Comparison of ENCODE assay signal across 8 mouse cellular contexts in the genomic region with DNA sequence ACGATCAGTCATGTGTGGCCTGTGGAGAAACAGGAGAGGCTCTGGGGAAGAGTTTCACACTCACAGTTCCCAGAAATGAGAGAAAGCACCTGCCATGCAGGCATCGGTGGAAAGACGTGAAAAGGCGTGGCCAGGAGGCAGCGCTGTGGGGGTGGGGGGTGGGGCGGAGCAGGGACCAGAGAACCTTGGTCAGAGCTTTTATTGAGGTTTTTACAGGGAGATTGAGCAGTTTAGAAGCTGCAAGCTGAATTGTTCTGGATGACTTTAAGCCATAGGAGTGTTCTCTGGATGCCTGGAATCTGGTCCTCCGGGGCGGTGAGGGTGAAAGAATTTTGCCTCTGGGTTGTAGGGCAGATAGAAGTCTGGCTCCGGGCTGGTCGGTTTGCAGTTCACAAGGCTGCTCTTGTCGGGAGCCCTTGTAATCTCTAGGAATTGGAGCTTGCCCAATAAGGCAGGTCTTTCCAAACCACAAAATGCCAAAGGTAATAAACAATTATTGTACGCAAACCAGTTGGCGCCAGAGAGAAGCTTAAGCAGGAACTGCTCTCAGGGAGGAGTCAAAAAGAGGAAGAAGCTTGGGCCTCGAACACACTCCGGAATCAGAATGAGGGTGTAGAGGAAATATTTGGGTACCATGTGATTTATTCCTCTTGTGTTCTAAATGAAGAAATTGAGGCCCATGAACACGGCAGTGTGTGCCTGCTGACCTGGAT. TPM values are rescaled to one million over a fixed set of nuclear protein-coding genes. Genes with fewer than 3 reads are reported as not detected.
DNase-seq lines count a peak whose midpoint lies in the region; ATAC-seq lines count a peak whose summit lies in the region.

No protein-coding gene starts in this region.

- peaks cover 13% of the 10 kb centered on the region for H3K4me1 ChIP-seq in kidney, embryonic 16.5 days (ENCODE audit: insufficient read depth, low read length)
- H3K4me1 ChIP-seq in limb, embryonic 10.5 days = peaks cover 75% of the 10 kb centered on the region

- peak overlapping the region; percentile 45 for H3K4me2 ChIP-seq in kidney, embryonic 16.5 days (replicated peaks; ENCODE audit: low read depth, low read length)

- DNase-seq in kidney, adult 9 months = no peak
- DNase-seq in adipocyte (ENCODE audit: low spot score) = peak; percentile 72
- DNase-seq in limb, embryonic 10.5 days (ENCODE audit: low spot score) = no peak
- DNase-seq in gastrocnemius, postnatal 25 days = no peak
- no peak for DNase-seq in layer of hippocampus, postnatal 25 days (ENCODE audit: extremely low spot score in 1 of 2, low spot score in 1 of 2)

- H3K27me3 ChIP-seq in kidney, embryonic 16.5 days (ENCODE audit: insufficient read depth, low read length) = no peaks in the 10 kb centered on the region; the same call in 1 of the 2 replicates
- no peaks in the 10 kb centered on the region; the same call in 1 of the 2 replicates for H3K27me3 ChIP-seq in limb, embryonic 10.5 days (ENCODE audit: low read depth, poor library complexity, severe bottlenecking)

- WGBS in kidney, embryonic 16.5 days = 13% methylated on average over 16 of the region's 16 CpGs
- 29% methylated on average over 16 of the region's 16 CpGs for WGBS in limb, embryonic 10.5 days

- no peaks in the 10 kb centered on the region for H3K9me3 ChIP-seq in kidney, embryonic 16.5 days (ENCODE audit: low read length)
- no peaks in the 10 kb centered on the region for H3K9me3 ChIP-seq in limb, embryonic 10.5 days (replicated peaks)

- H3K27ac ChIP-seq in kidney, embryonic 16.5 days (ENCODE audit: low read length) = no peak overlapping the region
- peak overlapping the region; percentile 75 for H3K27ac ChIP-seq in limb, embryonic 10.5 days

- no peaks in the 10 kb centered on the region for H3K36me3 ChIP-seq in kidney, embryonic 16.5 days (ENCODE audit: insufficient read depth, low read length)
- H3K36me3 ChIP-seq in limb, embryonic 10.5 days = no peaks in the 10 kb centered on the region

- H3K4me3 ChIP-seq in kidney, embryonic 16.5 days (ENCODE audit: low read length) = peak overlapping the region; percentile 25
- H3K4me3 ChIP-seq in limb, embryonic 10.5 days = peak overlapping the region; percentile 5; the same call in 1 of the 2 replicates

- peak overlapping the region; percentile 17; the same call in 1 of the 2 replicates for H3K9ac ChIP-seq in kidney, embryonic 16.5 days (replicated peaks; ENCODE audit: low read length)

- peak; percentile 21; the same call in 1 of the 2 replicates for ATAC-seq in kidney, embryonic 16.5 days (ENCODE audit: low FRiP score, low TSS enrichment)
- ATAC-seq in monocyte, adult 5-6 weeks (replicated peaks; ENCODE audit: insufficient number of reproducible peaks, low FRiP score, low TSS enrichment, poor library complexity, severe bottlenecking) = peak; percentile 89
- no peak for ATAC-seq in erythroblast, adult 5-6 weeks (replicated peaks; ENCODE audit: low FRiP score, poor library complexity, severe bottlenecking)

RNA-seq across cellular contexts. Expression of gene Wipf1, which starts 11.1 kb away (rescaled TPM):
- 8.6 and 10.4 TPM in 2 replicates for polyA plus RNA-seq in kidney, embryonic 16.5 days (2015; fragmentation: Nextera tagmentation; extraction: Ambion mirVana)
- 13.3 and 14.2 TPM in 2 replicates for polyA plus RNA-seq in limb, embryonic 10.5 days (2016; fragmentation: Nextera tagmentation; extraction: Ambion mirVana)
- total RNA-seq in monocyte, adult 5-6 weeks (2017) = 52.9 to 98.6 TPM (median 54.2 TPM) in 3 replicates
- 17.3 and 23.6 TPM in 2 replicates for total RNA-seq in erythroblast, adult 5-6 weeks (2015; ENCODE audit: low replicate concordance)
- total RNA-seq in erythroblast, adult 5-6 weeks (2017; ENCODE audit: low replicate concordance) = 4.5 and 4.7 TPM in 2 replicates
- total RNA-seq in gastrocnemius, postnatal 25 days (2021) = 10 to 100 TPM; 11.2 to 11.5 TPM
- total RNA-seq in layer of hippocampus, postnatal 25 days (2021) = 10 to 100 TPM in 1 of 2 experiments, 1 to 10 TPM in 1; 9.8 to 10.4 TPM

RNA-seq across cellular contexts. Expression of gene Chrna1, which starts 39.5 kb away (rescaled TPM):
- 0.36 and 0.72 TPM in 2 replicates for polyA plus RNA-seq in kidney, embryonic 16.5 days (2015; fragmentation: Nextera tagmentation; extraction: Ambion mirVana)
- 2.3 and 3.9 TPM in 2 replicates for polyA plus RNA-seq in limb, embryonic 10.5 days (2016; fragmentation: Nextera tagmentation; extraction: Ambion mirVana)
- total RNA-seq in monocyte, adult 5-6 weeks (2017) = not detected in 3 replicates
- total RNA-seq in erythroblast, adult 5-6 weeks (2015; ENCODE audit: low replicate concordance) = 0.38 and 0.84 TPM in 2 replicates
- 0.17 and 1.3 TPM in 2 replicates for total RNA-seq in erythroblast, adult 5-6 weeks (2017; ENCODE audit: low replicate concordance)
- total RNA-seq in gastrocnemius, postnatal 25 days (2021) = 1 to 10 TPM; 7.6 to 9.0 TPM
- under 1 TPM; 0.35 to 0.57 TPM for total RNA-seq in layer of hippocampus, postnatal 25 days (2021)
